Mouse (Mus musculus) cerebellum, postnatal 4 days (tissue): Measurements from ENCODE around the gene Sec61a2.

Source experiments
- DNase-seq, 2 experiments: peaks; one replicate each; pipeline ENCODE4 v3.0.0; 2022; ENCODE audit warnings: low spot score in 2 of 2, mixed read lengths in 1 of 2

Sec61a2 gene

GRCm38 (mm10) chr2:5888865-5889264 is 6.4 kb downstream of the Sec61a2 start:
- no peak for DNase-seq

GRCm38 (mm10) chr2:5877446-5877845 is 17.8 kb downstream of the Sec61a2 start:
- no peak for DNase-seq

DNA sequence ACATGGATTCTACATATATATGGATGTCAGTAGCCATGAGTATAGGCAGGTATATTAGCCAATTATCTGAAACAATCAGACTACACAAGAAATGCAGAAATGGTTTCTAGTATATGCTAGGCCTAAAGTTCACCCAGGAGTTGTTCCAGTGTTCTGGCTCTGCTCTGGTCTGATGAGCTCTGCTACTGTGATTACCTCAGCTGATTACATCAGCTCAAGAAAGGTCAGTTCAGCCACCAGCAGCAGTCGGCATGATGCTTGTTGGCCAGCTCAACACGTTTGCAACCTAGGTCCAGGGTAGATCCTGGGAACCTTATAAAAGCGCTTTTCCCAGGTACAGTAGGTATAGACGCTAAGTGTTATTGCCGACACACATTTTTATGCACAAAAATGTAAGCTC is 25.5 kb downstream of the Sec61a2 start:
- no peak for DNase-seq

GRCm38 (mm10) chr2:5867681-5868080 is 27.6 kb downstream of the Sec61a2 start:
- DNase-seq, result no peak

DNA sequence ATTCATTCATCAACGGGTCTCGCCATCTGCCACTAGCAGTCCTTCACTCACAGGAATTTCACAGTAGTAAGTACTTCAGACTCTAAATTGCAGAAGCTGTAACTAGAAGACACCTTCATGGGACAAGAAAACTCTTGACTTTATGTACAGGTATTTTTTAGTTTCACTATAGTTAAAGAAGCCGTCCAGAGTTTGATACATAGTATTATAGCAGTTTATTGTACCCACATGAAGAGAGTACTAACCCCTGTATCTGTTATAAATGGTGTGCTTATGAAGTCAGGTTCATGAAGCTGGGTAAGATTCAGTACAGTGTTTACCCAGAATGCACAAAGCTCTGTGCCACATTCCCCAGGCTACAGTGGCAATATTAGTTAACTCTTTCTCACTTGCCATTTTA is 32.4 kb downstream of the Sec61a2 start, which contains the start of gene Gm13199:
Gene Gm13199, minus strand, starts transcription at position 101 of the 400 bp plus-strand sequence.
- DNase-seq, result no peak

GRCm38 (mm10) chr2:5851866-5852265 is 43.4 kb downstream of the Sec61a2 start:
- DNase-seq, result no peak

- DNase-seq, result no peak
Measured at GRCm38 (mm10) chr2:5851116-5851515, 44.1 kb downstream of the Sec61a2 start.

- DNase-seq, result no peak
Measured at GRCm38 (mm10) chr2:5845826-5846225, 49.4 kb downstream of the Sec61a2 start.

DNA sequence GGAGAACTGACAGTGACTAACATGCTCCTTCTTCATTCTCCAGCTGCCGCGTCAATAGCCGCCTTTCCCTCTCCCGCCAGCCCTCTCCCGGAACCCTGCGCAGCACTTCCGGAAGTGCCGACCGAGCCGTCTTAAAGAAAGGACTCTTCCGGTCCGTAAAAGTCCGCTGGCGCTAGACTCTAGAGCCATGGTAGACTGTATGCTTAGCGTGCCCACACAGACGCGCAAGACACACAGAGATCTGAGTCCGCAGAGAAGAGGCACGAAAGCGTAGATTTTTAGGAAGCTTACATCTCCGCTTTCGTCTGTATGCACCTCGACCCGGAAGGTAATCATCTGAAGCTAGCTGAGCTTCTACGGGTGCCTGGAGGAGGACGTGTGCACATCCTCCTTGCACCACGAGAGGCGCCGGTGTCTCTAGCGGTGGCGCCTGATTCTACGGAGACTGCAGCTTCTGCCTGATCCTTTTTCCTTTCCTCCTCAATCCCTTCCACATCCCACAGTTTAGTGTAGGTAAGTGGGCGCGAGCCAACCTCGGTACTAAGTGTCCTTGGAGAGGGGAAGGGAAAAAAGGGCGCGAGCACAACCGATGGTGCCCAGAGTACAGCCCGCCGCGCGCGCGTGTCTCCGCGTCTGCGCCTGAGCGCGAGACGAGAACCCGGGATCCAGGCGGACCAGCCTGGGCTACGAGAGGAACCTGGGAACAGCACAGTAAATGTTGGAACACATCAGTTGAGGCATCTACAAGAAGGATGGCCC is 50.2 kb downstream of the Sec61a2 start, which contains the start of the genes Nudt5 and Cdc123:
Gene Nudt5, plus strand, starts transcription at position 147 of the 759 bp plus-strand sequence.
Gene Cdc123, minus strand, starts transcription at position 292 of the 759 bp plus-strand sequence.
- peak; percentile 62 to 84 for DNase-seq

GRCm38 (mm10) chr2:5844181-5844872 is 50.9 kb downstream of the Sec61a2 start:
- DNase-seq, result no peak

GRCm38 (mm10) chr2:5840815-5841214 is 54.4 kb downstream of the Sec61a2 start:
- no peak for DNase-seq

GRCm38 (mm10) chr2:5825265-5825913 is 69.8 kb downstream of the Sec61a2 start:
- DNase-seq, result no peak

- DNase-seq, result no peak
Measured at GRCm38 (mm10) chr2:5824685-5825084, 70.5 kb downstream of the Sec61a2 start.

DNA sequence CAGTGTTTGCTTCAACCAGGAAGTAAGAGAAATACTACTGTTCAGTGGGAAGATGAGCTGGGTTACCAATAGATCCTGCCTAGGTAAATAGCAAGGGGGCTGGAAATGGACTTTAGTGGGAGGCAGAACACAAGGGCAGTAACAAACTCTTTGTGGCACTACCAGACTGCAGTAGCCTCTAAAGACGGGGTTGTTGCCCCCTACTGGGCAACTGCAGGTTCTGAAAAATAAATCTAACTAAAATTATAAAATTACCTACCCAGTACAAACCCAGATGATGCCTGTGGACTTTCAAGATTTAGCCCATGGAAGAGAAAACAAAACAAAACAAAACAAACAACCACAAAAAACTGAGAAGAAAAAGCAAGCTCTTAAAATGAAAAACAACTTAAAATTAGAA is 71.0 kb downstream of the Sec61a2 start:
- DNase-seq, result no peak

- no peak for DNase-seq
Measured at GRCm38 (mm10) chr2:5822449-5822848, 72.8 kb downstream of the Sec61a2 start.

- no peak for DNase-seq
Measured at GRCm38 (mm10) chr2:5821264-5821663, 74.0 kb downstream of the Sec61a2 start.
